Mouse (Mus musculus) embryo, embryonic 10.5 days (tissue): Measurements from ENCODE around the gene Kpna3.

Experiments used
- DNase-seq: peaks from one replicate; pipeline ENCODE4 v3.0.0-alpha.2; 2015; ENCODE audit warnings: low spot score

The Kpna3 gene

GRCm38 (mm10) chr14:61320765-61321164 is 118.9 kb downstream of the Kpna3 start:
- DNase-seq, result no peak

DNA sequence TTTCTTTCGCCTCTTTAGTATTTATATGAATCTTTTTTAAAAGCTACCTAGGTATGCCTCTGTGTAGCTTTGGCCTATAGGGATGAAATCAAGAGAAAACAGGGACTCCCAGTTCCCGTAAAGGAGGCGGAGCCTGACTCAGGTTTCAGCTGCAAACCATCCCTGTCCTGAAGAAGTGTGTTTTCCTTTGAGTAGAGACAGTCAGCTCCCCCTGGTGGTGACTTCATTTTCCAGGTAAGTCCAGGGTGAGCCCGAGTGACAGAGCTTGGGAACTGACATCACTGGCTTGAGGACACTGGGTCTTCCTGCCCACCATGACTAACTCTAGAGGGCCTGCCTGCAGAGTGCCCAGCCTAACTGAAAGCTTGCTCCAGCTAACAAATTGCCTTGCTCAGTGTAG is 122.8 kb downstream of the Kpna3 start:
- DNase-seq, result peak; percentile 75
